Comparison of ENCODE assay signal across 15 mouse cellular contexts in genomic region chr11:36364441-36364840, GRCm38 (mm10).
DNase-seq lines count a peak whose midpoint lies in the region; ATAC-seq and TF ChIP-seq lines count a peak whose summit lies in the region.
"Had no signal": no experiment of that assay in that cellular context is flagged by ENCODE, and none has a peak within 500 bp of the region (broad histone marks: within the 10 kb centered on the region; RNA-seq: fewer than 3 reads in every experiment).

No protein-coding gene starts in this region.

- H3K79me2 ChIP-seq in myocyte (ENCODE audit: control insufficient read depth, insufficient read depth): no peaks in the 10 kb centered on the region

- no peaks in the 10 kb centered on the region for H3K4me1 ChIP-seq in kidney, embryonic 16.5 days (ENCODE audit: insufficient read depth, low read length)
- no peaks in the 10 kb centered on the region for H3K4me1 ChIP-seq in embryonic facial prominence, embryonic 14.5 days (ENCODE audit: control insufficient read depth, insufficient read depth, low read length)
- H3K4me1 ChIP-seq in heart, embryonic 11.5 days (ENCODE audit: control insufficient read depth, insufficient read depth, low read length): no peaks in the 10 kb centered on the region
- H3K4me1 ChIP-seq: intestine, embryonic 15.5 days; liver, embryonic 13.5 days; midbrain, embryonic 13.5 days had no signal

- H3K36me3 ChIP-seq in kidney, embryonic 16.5 days (ENCODE audit: insufficient read depth, low read length): no peaks in the 10 kb centered on the region
- H3K36me3 ChIP-seq in embryonic facial prominence, embryonic 14.5 days (ENCODE audit: control insufficient read depth, insufficient read depth, low read length): no peaks in the 10 kb centered on the region
- no peaks in the 10 kb centered on the region for H3K36me3 ChIP-seq in myocyte (ENCODE audit: control insufficient read depth, insufficient read depth)
- no peaks in the 10 kb centered on the region for H3K36me3 ChIP-seq in heart, embryonic 11.5 days (ENCODE audit: control insufficient read depth, insufficient read depth, low read length)
- H3K36me3 ChIP-seq: hindbrain, embryonic 13.5 days; intestine, embryonic 15.5 days; liver, embryonic 13.5 days; midbrain, embryonic 13.5 days had no signal

- H3ac ChIP-seq in myocyte (ENCODE audit: control insufficient read depth, insufficient read length): no peak overlapping the region

- H3K9ac ChIP-seq in kidney, embryonic 16.5 days (replicated peaks; ENCODE audit: low read length): no peak overlapping the region
- H3K9ac ChIP-seq in embryonic facial prominence, embryonic 14.5 days (ENCODE audit: low read depth, low read length): no peak overlapping the region
- no peak overlapping the region for H3K9ac ChIP-seq in heart, embryonic 11.5 days (ENCODE audit: low read depth, low read length)
- H3K9ac ChIP-seq: hindbrain, embryonic 13.5 days; intestine, embryonic 15.5 days; liver, embryonic 13.5 days; midbrain, embryonic 13.5 days had no signal

- H3K4me2 ChIP-seq in kidney, embryonic 16.5 days (replicated peaks; ENCODE audit: low read depth, low read length): no peak overlapping the region
- no peak overlapping the region; the same call in 1 of the 2 replicates for H3K4me2 ChIP-seq in embryonic facial prominence, embryonic 14.5 days (ENCODE audit: low read depth, low read length)
- peak overlapping the region; percentile 12 for H3K4me2 ChIP-seq in myocyte (ENCODE audit: low read depth)
- H3K4me2 ChIP-seq in heart, embryonic 11.5 days: no peak overlapping the region
- H3K4me2 ChIP-seq: hindbrain, embryonic 13.5 days; intestine, embryonic 15.5 days; liver, embryonic 13.5 days; midbrain, embryonic 13.5 days had no signal

- peak; percentile 23 for DNase-seq in kidney, postnatal 14 days
- peak; percentile 18 for DNase-seq in embryo, embryonic 10.5 days (ENCODE audit: low spot score)
- peak; percentile 12 for DNase-seq in embryonic facial prominence, embryonic 14.5 days (ENCODE audit: low spot score)
- DNase-seq in thymus, postnatal 25 days: no peak
- DNase-seq: cerebellum, adult 9-11 months; gastrocnemius, postnatal 10 days; liver, embryonic 13.5 days; right cerebral cortex, adult 18-20 months; thymus, adult 2 months had no signal

- no peak for ATAC-seq in kidney, embryonic 16.5 days (ENCODE audit: low FRiP score, low TSS enrichment)
- ATAC-seq in embryonic facial prominence, embryonic 14.5 days (ENCODE audit: low read depth): no peak
- no peak for ATAC-seq in heart, embryonic 11.5 days (replicated peaks; ENCODE audit: insufficient number of reproducible peaks, low FRiP score, low TSS enrichment)
- ATAC-seq: intestine, embryonic 15.5 days; midbrain, embryonic 13.5 days had no signal

- no peak overlapping the region for H3K4me3 ChIP-seq in kidney, embryonic 16.5 days (ENCODE audit: low read length)
- H3K4me3 ChIP-seq in embryonic facial prominence, embryonic 14.5 days (ENCODE audit: low read depth, low read length): no peak overlapping the region
- no peak overlapping the region for H3K4me3 ChIP-seq in myocyte
- no peak overlapping the region for H3K4me3 ChIP-seq in heart, embryonic 11.5 days (ENCODE audit: low read depth, low read length)
- H3K4me3 ChIP-seq: hindbrain, embryonic 13.5 days; intestine, embryonic 15.5 days; liver, embryonic 13.5 days; midbrain, embryonic 13.5 days had no signal

- 45% methylated on average over 9 of the region's 9 CpGs for WGBS in kidney, embryonic 16.5 days
- WGBS in embryonic facial prominence, embryonic 14.5 days: 50% methylated on average over 9 of the region's 9 CpGs
- WGBS in heart, embryonic 11.5 days (ENCODE audit: insufficient replicate concordance): 54% methylated on average over 9 of the region's 9 CpGs

- no peaks in the 10 kb centered on the region for H3K27me3 ChIP-seq in kidney, embryonic 16.5 days (ENCODE audit: insufficient read depth, low read length)
- H3K27me3 ChIP-seq in embryonic facial prominence, embryonic 14.5 days (replicated peaks; ENCODE audit: control insufficient read depth, insufficient read depth, low read length): no peaks in the 10 kb centered on the region
- no peaks in the 10 kb centered on the region for H3K27me3 ChIP-seq in myocyte (ENCODE audit: control insufficient read depth, insufficient read depth, insufficient read length)
- no peaks in the 10 kb centered on the region for H3K27me3 ChIP-seq in heart, embryonic 11.5 days (ENCODE audit: control insufficient read depth, insufficient read depth, low read length)
- H3K27me3 ChIP-seq: hindbrain, embryonic 13.5 days; intestine, embryonic 15.5 days; liver, embryonic 13.5 days; midbrain, embryonic 13.5 days had no signal

- no peak for TF ChIP-seq POLR2A in myocyte (IDR thresholded peaks at IDR 0.05; ENCODE audit: insufficient read length, low read depth)

- H3K9me3 ChIP-seq in kidney, embryonic 16.5 days (ENCODE audit: low read length): no peaks in the 10 kb centered on the region
- no peaks in the 10 kb centered on the region for H3K9me3 ChIP-seq in embryonic facial prominence, embryonic 14.5 days (ENCODE audit: control insufficient read depth, low read length)
- no peaks in the 10 kb centered on the region for H3K9me3 ChIP-seq in heart, embryonic 11.5 days (replicated peaks; ENCODE audit: control insufficient read depth, low read length)
- H3K9me3 ChIP-seq: hindbrain, embryonic 13.5 days; intestine, embryonic 15.5 days; midbrain, embryonic 13.5 days had no signal

- no peak overlapping the region for H3K27ac ChIP-seq in kidney, embryonic 16.5 days (ENCODE audit: low read length)
- no peak overlapping the region for H3K27ac ChIP-seq in embryonic facial prominence, embryonic 14.5 days (replicated peaks; ENCODE audit: low read depth, low read length)
- no peak overlapping the region for H3K27ac ChIP-seq in heart, embryonic 11.5 days (ENCODE audit: low read depth, low read length)
- H3K27ac ChIP-seq: hindbrain, embryonic 13.5 days; intestine, embryonic 15.5 days; liver, embryonic 13.5 days; midbrain, embryonic 13.5 days had no signal

TF ChIP-seq in myocyte, 11 proteins besides CTCF, POLR2A, EP300 and RAD21:
- TF ChIP-seq SRF (IDR thresholded peaks at IDR 0.05; ENCODE audit: control insufficient read depth, insufficient read length, low read depth) (no peak), POLR2AphosphoS2 (IDR thresholded peaks at IDR 0.05; ENCODE audit: insufficient read length, low read depth) (no peak)
TF ChIP-seq in myocyte: peak in this region for 0.
